Mouse (Mus musculus) adrenal gland, postnatal 14 days (tissue): ENCODE results near the gene Odf2. TPM values are rescaled to one million over a fixed set of nuclear protein-coding genes. Genes with fewer than 3 reads are reported as not detected.

Source experiments
- DNase-seq: peaks from one replicate; pipeline ENCODE4 v3.0.0; 2021; ENCODE audit warnings: mixed read lengths
- long read RNA-seq, 2 experiments: library from polyadenylated mRNA; stranded (forward); transcript quantifications; one replicate each; pipeline ENCODE4 v2.0.0; 2021
- total RNA-seq: library from RNA; stranded (reverse); gene quantifications from 2 replicates; pipeline ENCODE4 v1.2.3, GENCODE M21; 2021

Gene Odf2
- 42.2 and 54.5 TPM in 2 replicates for total RNA-seq
- long read RNA-seq, experiment 1, transcript Odf2-204 (21 exons, 3,826 nt): major isoform, 18 of 65 reads
- long read RNA-seq, experiment 1, transcript Odf2-203 (17 exons, 2,305 nt): minor isoform, 6 of 65 reads
- long read RNA-seq, experiment 1, partial matches to known transcripts: 15 of 65 reads
- long read RNA-seq, experiment 1, other reads (novel, unspliced or antisense): 23 of 65 reads
- long read RNA-seq, experiment 2, transcript Odf2-204 (21 exons, 3,826 nt): major isoform, 16 of 45 reads
- long read RNA-seq, experiment 2, partial matches to known transcripts: 7 of 45 reads
- long read RNA-seq, experiment 2, other reads (novel, unspliced or antisense): 15 of 45 reads

DNA sequence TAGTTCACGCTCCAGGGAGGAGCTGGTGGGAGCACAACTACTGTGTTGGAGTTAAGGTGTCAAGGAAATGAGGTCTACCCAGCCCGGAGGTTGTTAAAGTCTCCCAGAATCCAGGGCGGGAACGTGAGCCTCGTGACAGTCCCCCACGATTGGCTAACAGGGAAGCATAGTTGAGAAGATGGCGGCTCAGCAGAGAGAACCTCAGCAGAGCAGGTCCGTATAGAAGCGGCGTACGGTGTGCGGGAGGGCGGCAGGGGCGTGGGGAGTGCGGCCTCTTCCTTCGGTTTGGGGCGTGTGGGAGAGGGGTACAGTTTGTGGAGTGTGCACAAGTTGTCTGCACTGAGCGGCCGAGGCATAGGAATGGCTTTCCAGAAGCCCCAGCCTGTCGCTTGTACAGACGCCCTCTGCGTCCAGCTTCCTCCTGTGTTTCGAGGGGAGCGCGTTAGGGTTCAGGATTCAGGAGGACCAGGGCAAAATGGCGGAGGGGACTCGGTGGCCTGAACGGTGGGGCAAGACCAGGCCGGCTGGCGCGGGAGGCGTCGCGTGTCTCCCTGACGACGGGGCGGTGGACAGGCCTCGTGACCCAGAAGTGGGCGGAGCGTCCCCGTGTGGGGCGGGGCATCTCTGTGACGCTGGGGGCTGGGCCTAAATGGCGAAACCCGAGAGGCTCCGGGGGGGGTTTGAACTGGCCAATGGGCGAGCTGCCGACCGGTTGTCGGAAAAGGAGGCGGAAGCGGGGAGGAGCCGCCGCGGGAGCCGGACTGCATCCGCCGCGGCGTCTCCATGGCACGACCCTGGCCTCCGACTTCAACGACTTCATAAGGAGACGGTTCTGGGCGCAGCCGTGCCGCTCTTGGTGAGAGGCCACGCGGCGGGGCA is at the start of gene Odf2:
Gene Odf2 (plus strand): TSS at position 156 of the 879 bp plus-strand sequence.
- DNase-seq: peak; percentile 100

DNA sequence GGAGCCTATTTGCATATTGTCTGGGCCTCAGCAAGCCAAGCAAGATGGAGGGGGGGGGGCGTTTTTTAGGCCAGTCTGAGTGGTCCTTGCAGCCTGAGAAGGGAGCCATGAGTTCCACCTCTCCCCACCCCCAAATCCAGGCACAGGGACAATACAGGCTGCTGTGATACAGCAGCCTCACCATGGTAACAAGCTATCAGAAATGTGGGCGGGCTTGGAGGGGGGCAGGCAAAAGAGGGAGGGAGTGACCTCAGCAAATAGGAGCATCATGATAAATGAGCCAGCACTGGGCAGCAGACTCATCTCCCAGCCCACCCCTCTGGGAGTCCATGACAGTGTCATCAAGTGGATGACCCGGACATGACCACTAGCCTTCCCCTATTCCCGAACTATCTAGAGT is 49.6 kb upstream of the Odf2 start:
- no peak for DNase-seq

DNA sequence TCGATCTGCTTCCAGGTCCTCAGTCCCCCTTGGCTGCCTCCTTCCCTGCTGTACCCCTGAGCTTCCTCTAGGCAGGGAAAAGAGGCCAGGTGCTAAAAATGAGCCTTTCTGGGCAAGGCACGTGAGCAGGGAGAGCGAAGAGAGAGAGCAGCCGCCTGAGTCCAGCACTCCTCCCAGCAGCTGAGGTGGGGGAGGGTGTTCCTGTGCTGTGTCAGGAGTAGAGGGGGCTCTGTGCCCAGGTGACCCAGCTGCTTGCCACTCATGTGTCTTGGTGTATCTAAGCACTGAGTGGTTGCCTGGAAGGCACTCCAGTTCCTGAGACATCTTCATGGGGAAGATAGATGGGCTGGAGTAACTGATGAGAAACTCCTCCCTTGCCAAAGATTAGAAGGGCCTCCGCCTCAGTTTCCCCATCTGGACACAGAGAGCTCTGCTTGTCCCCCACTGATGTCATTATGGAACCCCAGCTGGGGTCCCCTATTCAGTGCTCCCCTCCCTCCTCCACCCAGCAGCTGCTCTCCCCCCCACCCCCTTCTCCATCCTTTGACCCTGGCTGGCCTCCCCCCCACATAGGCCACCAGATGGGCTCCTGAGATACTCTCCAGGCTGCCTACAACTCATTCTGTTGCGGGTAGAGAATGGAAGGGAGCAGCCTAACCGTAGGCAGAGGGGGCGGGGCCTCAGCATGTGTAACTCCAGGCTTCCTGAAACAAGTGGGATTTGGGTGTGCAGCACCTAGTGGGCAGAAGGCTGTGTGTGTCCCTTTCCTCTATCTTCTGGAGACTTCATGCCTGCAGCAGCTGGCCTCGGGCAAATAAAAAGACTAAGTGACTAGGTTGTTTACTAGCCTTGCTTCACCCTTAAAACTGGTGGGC is 45.6 kb upstream of the Odf2 start:
- no peak for DNase-seq

DNA sequence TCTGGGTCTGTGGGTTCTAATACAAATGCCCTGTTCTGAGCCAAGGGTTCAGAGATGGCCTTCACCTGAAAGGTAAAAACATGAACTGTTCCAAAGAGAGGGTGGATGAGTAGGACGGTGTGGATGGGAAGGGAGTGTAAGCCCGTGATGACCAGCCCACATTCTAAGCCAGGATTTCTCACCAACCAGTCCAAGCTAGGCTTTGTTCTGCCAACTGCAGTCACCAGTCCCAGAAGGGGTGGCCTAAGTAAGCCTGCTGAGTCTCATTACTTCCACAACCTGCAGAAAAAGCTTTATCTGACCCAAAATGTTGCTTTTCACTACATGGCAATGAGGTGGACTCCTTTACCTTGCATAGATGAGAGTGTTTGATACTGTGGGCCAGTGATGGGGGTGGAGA is 44.9 kb upstream of the Odf2 start:
- no peak for DNase-seq

DNA sequence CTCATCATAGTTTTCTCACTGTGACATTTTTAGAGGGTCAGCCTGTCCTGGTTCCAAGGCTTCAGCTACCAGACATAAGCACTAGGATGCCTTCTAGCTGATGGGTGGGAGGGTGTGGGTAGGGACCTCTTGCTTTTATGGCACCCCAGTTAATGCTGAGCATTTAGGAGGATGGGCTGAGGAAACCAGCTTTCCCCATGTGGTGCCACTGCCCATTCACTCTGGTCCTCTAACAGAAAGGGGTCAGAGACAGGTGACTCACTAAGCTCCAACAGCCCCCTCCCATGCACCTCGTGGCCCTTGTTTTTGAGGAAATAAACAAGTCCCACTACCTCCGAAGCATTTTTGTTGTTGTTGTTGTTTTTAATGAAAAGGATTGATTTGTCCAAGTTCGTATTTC is 44.4 kb upstream of the Odf2 start:
- DNase-seq: no peak

DNA sequence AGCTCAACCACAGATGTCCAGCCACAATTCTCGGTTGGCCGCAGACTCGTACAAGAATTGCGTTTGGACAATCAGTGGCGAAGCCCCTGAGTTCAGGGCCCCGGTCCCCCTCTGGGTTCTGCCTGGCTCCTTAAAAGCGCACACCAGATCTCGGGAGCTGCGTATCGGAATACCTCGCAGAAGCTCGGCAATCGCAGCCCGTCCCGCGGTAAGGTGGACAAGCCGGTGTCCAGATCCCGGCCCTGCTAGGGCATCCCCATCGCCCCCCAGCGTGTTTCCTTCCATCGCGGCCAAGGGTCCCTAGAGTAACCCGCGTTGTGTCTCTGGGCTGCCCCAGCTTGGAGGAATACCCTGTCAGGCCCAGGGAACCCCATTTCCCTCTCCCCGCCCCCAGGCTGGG is 43.4 kb upstream of the Odf2 start:
- no peak for DNase-seq

DNA sequence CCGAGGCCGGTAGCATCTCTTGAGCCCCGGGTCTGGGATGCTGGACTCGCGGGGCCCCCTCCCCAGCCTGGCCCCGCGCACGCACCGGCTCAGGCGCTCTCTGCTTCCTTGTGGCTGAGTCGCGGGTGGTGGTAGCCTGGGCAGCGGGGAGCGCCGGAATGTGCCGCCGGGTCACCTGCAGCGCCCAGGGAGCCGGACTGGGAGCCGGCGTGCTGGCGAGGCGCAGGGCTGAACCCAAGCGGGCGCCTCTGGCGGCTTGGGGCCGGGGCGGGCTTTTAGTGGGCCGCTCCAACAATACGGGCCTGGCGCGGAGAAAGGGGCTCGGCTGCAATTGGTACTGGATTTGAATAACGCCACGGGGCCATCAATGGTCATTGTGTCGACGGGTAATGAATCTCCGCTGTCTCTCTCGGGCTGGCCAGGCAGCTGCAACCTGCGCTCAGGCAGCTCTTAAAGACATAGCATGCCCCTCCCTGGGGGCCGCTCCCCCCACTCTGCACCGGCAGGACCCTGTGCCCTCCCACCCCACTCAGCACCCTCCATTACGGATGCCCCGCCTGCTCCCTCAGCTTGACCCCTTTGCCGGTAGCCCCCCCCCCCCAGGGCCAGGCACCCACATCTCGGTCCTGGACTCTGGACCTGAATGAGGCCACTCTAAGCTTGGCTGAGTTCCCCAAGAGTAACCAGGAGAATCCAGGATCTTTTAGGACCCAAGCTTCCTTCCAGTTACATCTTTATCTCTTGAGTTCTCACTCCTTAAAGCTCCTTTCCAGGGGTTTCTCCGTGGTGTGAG is 42.8 kb upstream of the Odf2 start:
- no peak for DNase-seq

DNA sequence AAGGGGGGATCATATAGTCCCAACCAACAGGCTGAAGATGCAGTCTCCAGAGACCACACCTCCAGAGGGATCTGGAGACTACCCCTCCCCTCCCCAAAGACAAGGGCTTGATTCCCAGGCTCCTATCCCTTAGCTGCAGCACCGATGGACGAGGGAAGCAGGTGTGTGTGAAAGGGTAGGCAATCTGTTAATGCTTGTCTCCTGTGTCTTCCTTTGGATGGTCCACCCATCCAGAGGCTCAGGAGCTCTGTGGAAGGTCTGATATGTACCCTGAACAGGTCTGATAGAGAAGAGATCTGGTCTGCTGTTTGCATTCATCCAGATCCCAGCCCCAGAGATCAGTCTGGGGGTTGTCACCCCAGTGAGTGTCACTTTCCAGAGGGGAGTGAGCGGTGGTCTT is 42.1 kb upstream of the Odf2 start:
- no peak for DNase-seq

DNA sequence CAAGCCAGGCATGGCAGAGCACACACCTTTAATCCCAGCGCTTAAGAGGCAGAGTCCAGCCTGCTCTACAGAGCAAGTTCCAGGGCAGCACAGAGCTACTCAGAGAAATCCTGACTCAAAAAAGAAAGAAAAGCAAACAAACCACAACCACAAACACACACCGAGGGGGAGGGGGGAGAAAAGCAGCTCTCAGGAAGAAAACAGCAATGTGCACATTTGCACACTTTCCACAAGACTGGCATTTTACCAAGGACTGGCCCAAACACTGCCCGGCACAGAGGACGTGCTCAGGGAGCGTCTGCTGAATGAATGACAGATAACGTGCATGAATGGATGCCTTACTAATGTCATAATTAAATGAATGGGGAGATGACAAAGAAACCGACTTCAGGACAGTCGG is 40.0 kb upstream of the Odf2 start:
- no peak for DNase-seq

DNA sequence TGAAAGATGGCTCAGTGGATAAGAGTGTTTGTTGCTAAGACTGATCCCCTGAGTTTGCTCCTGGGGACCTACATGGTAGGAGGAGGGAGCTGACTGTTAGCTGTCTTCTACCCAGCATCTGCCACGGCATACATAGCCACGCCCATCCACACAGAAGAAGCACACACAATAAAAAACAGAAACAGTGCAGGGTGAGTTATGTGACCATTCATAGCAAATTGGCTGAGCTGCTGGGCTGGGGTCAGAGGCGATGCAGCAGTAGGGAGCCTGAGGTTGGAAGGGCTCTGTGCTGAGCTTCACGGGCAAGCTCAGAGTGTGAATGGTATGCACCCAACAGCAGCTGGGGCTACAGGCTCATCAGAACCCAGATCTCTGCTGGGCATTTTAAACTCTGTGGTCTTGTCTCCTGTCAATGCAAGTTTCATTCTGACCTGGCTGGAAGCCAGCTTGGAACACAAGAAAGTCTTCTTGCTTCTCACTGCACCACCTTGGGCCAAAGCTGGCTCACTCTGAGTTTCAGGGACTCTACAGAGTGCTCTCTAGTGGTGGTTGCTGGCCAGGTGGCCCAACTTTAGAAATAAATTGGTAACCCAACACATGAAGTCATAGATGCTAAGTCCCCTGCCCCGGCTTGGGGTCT is 39.1 kb upstream of the Odf2 start:
- no peak for DNase-seq

DNA sequence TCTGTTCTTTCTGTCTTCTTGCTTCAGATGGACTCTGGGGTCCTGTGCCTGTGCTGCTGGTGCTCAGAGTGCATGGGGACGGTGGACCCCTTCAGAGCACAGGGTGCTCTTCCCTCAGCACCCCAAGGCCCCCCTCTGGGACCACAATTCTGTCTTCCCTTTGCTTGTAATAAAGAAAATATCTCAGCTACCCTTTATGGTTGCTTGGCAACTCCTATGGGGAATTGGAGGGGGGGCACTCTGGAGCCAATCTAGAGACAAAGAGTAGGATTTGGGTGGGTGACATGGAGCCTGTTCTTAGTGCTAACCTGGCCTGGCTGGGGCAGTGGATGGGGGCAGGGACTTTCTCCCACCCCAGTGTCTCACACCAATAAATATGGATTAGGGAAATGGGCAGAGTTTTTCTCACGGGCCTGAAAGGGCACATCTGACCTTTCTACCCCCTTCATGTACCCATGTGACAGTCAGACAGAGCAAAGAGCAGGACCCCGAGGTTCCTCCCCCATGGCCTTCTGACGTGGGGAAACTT is 36.0 kb upstream of the Odf2 start:
- DNase-seq: no peak

DNA sequence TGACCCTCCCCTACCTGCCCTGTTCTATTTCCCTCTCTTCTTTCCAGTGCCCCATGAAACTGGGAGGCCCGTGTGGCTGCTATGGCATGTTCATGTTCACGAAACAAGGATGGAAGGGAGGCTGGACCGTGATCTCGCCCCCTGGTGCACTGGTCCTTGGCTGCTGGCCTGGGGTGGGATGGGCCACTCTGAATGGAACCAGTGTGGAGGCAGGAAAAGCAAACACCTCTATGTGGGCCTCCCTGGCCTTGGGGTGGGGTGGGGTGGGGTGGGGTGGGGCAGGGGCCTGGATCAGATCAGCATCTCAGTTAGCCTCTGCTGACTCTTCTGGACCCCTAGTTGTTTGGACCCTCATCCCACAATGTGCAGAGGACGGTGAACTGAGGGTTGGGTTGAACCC is 35.3 kb upstream of the Odf2 start:
- no peak for DNase-seq

DNA sequence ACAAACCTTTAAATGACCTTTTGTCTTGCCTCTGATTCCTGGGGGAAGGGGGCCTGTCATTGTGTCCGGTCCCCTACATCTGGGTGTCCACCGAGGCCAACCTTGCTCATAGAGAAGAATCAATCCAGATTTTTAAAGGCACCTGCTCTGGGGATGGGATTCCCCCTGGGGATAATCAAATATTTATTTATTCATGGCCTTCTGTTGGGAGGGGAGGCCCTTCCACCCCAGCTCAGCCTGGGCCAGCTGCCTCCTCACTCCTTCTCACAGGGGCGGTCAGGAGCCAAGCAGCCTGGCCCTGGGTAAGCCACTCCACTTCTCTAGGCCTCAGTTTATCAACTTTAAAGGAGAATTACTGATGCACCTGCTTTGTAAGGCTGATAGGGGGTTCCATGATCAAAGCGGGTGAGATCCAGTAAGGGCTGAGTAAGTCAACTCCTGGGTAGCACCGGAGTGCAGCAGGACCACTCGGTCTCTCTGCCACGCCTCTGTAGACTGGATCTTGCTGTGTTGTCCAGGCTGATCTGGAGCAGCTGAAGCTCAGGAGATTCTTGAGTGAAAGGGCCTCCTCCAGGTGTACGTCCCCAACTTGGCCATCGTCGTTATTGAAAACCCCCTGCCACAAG is 33.3 kb upstream of the Odf2 start:
- no peak for DNase-seq

DNA sequence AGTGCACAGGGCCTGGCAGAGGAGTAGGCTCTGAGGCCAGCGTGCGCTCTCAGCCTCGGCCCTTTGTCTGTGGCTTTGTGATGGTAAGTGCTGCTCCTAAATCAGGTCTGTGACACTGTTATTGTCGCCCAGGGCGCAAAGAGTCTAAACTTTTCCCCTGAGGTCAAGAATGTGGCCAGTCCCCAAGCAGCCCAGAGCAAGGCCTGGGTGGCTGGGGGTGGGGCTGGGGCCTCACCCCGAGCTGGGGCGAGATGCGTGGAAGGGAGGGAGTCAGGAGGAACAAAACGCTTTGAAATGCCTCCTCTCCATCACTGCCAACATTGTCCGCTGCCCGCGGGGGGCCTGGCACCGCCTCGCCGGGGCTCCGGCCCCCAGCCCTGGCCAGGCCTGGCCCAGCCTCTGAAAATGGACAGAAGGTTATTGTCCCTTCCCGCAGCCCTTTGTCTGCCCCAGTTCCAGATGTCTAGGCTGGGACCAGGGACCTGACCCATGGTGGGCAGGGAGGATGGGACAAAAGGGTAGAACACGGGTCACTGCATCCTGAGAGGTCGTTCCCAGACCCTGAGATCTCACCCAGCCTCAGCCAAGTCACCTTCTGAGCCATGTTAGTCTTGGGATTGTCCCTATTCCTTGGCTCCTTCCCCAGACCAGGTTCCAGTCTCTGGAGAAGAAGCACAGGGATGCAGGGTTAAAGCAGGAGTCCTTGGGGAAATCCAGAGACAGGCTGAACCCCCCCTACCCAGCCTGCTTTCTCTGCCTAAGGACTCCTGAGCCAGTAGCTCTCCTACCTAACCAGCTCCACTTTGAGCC is 32.4 kb upstream of the Odf2 start:
- no peak for DNase-seq

DNA sequence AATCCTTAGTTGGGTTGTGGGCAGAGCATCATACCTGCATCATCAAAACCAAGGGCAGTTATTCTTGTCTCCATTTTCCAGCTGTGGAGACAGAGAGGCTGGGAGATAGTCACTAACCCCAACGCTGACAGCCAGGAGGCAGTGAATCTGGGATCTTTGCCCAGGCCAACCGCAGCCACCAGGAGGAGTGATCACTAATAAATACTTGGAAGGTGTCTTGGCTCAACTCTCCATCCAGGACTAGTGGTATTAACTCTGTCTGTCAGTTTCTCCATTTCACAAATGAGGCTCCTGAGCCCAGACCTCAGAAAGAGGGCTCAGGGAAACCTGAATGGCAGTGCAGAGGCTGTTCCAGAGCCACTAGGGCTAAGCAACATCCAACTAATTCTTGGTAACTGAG is 31.7 kb upstream of the Odf2 start:
- DNase-seq: no peak

DNA sequence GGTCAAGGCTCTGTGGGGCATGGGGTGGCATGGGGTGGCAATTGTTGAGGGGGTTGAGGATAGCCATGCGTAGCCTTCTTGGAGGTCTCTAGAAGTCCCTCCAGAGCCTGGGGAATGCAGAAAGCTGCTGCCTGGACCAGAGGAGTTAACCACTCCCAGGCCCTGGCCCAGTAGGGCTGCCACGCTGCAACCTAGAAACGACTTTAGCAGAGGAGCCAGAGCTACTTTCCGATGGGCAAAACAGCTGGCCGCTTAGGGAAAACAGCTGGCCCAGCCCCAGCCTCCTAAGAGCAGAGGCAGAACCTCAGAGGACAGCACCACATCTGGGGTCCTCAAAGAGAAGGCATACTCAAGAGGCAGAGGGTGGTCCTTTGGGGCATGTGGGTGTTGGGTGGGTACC is 31.1 kb upstream of the Odf2 start:
- no peak for DNase-seq

DNA sequence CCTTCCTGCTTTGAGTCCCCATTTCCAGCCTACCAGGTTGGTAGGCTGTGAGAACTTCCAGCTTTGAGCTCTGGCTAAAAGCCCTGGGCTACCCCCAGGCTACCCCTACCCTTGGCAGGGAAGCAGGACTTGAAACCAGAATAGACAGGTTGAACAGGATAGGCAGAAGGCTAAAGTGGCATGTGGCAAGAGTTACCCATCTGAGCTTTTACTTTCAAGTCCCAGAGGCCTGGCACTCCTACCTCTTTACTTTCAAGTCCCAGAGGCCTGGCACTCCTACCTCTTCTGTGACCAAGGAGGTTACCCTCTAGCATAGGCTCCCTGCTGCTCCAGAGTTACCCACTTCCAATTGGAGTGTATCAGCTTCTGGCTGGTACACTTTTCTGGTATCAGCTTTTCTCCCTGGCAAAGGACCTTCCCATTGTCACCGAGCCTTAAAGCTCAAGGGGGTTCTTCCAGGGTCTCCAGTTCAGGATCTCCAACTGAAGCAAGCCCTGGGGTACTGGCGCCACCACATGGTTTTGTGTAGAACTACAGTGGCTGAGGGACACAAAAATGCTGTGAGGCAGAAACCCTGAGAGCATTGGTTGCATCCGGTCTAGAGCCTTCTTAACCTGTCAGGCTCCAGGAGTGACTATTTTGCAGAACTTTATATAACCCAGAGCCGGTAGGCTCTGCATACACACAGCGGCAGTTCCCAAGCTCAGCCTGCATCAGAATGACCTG is 30.1 kb upstream of the Odf2 start:
- peak; percentile 61 for DNase-seq

DNA sequence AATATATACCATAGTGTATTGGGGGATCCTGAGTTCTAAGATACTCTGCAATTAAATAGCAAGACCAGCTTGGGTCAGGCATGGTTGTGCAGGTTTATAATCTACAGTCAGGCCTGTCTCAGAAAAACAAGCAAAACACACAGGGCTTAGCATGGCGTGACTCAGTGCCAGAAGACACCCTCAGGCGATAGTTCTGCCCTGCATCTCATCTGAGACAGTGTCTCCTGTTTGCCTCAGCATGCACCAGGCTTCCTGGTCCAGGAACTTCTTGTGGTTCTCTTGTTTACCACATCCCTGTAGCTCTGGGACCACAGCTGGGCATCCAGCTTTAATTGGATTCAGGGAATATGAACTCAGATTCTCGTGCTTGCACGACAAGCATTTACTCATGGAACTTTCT is 23.9 kb upstream of the Odf2 start:
- DNase-seq: peak; percentile 20
